Mouse (Mus musculus) liver, embryonic 15.5 days (tissue): Measurements from ENCODE around the gene Syf2. TPM values are rescaled to one million over a fixed set of nuclear protein-coding genes. Genes with fewer than 3 reads are reported as not detected.
A peak's percentile ranks its signal among the peaks of the same experiment; 100 is the strongest.

Experiments used
- ATAC-seq: fragments of 200-750 bp; cut with Nextera tagmentation; 2 replicates; pipeline ENCODE4 v1.8.0; 2017; ENCODE audit warnings: moderate number of reproducible peaks, mild to moderate bottlenecking, moderate library complexity; ENCODE audit not compliant: insufficient read depth
- H3K27ac ChIP-seq: fragments of 300-500 bp; sonication (generic); replicated peaks from 2 replicates; pipeline ENCODE4 v1.5.1; 2015; ENCODE audit warnings: mild to moderate bottlenecking, inconsistent platforms
- H3K27me3 ChIP-seq: fragments of 300-500 bp; sonication (generic); 2 replicates; pipeline ENCODE4 v1.6.1; 2015; ENCODE audit warnings: mild to moderate bottlenecking, inconsistent platforms
- H3K36me3 ChIP-seq: fragments of 300-500 bp; sonication (generic); replicated peaks from 2 replicates; pipeline ENCODE4 v1.6.1; 2015; ENCODE audit warnings: moderate library complexity, mild to moderate bottlenecking, inconsistent platforms
- H3K4me1 ChIP-seq: fragments of 300-500 bp; sonication (generic); replicated peaks from 2 replicates; pipeline ENCODE4 v1.6.1; 2015; ENCODE audit warnings: inconsistent platforms
- H3K4me2 ChIP-seq: fragments of 300-500 bp; sonication (generic); 2 replicates; pipeline ENCODE4 v1.6.1; 2015; ENCODE audit warnings: moderate library complexity, mild to moderate bottlenecking, inconsistent platforms
- H3K4me3 ChIP-seq: fragments of 300-500 bp; sonication (generic); replicated peaks from 2 replicates; pipeline ENCODE4 v1.5.1; 2015; ENCODE audit warnings: mild to moderate bottlenecking, inconsistent platforms
- H3K9ac ChIP-seq: fragments of 300-500 bp; sonication (generic); 2 replicates; pipeline ENCODE4 v1.6.1; 2015; ENCODE audit warnings: moderate library complexity, mild to moderate bottlenecking, inconsistent platforms
- H3K9me3 ChIP-seq: fragments of 300-500 bp; sonication (generic); replicated peaks from 2 replicates; pipeline ENCODE4 v1.6.1; 2016; ENCODE audit warnings: inconsistent platforms
- WGBS: fragments of 180-500 bp; shearing (Covaris S2); methylation state at CpG from one replicate; pipeline ENCODE4 v1.1.7; 2015; ENCODE audit warnings: mixed read lengths; ENCODE audit not compliant: insufficient replicate concordance; 5-methylcytosine and 5-hydroxymethylcytosine counted together
- polyA plus RNA-seq: library from polyadenylated mRNA; unstranded; fragments of >200 nt; fragmentation: Nextera tagmentation; extraction: Ambion mirVana; gene quantifications from 2 replicates; pipeline ENCODE4 v1.2.1, GENCODE M21; 2015

Gene Syf2
- polyA plus RNA-seq, 1 experiment from 2014 or later, result 50.2 TPM

GRCm38 (mm10) chr4:134924019-134924741 lies 6.5 kb upstream of the Syf2 start:
- Histone ChIP-seq H3K36me3 (peaks cover 48% of the 10 kb centered on the region), H3K27me3 (no peaks in the 10 kb centered on the region), H3K4me1 (peaks cover 69% of the 10 kb centered on the region), H3K4me3 (peak overlapping the region; percentile 97), H3K27ac (peak overlapping the region; percentile 98), H3K4me2 (peak overlapping the region; percentile 77), H3K9ac (peak overlapping the region; percentile 99), H3K9me3 (no peaks in the 10 kb centered on the region)
- under 1% methylated on average over 75 of the region's 75 CpGs for WGBS
- peak; percentile 65 for ATAC-seq

GRCm38 (mm10) chr4:134925206-134925605 lies 5.5 kb upstream of the Syf2 start:
- Histone ChIP-seq H3K9me3 (no peaks in the 10 kb centered on the region), H3K4me2 (peak overlapping the region; percentile 77), H3K27ac (peak overlapping the region; percentile 65), H3K9ac (peak overlapping the region; percentile 61), H3K27me3 (no peaks in the 10 kb centered on the region), H3K36me3 (peaks cover 54% of the 10 kb centered on the region), H3K4me3 (peak overlapping the region; percentile 97), H3K4me1 (peaks cover 69% of the 10 kb centered on the region)
- 47% methylated on average over 8 of the region's 8 CpGs for WGBS
- ATAC-seq, result no peak

GRCm38 (mm10) chr4:134927815-134928463 lies 2.8 kb upstream of the Syf2 start:
- H3K9me3 ChIP-seq, result no peaks in the 10 kb centered on the region
- no peak overlapping the region for H3K4me3 ChIP-seq
- H3K4me2 ChIP-seq, result no peak overlapping the region
- H3K4me1 ChIP-seq, result peaks cover 66% of the 10 kb centered on the region
- 67% methylated on average over 5 of the region's 5 CpGs for WGBS
- no peak for ATAC-seq
- H3K27me3 ChIP-seq, result no peaks in the 10 kb centered on the region
- H3K27ac ChIP-seq, result peak overlapping the region; percentile 100
- peaks cover 65% of the 10 kb centered on the region for H3K36me3 ChIP-seq
- no peak overlapping the region for H3K9ac ChIP-seq

- Histone ChIP-seq H3K4me1 (peaks cover 66% of the 10 kb centered on the region), H3K4me2 (0 out of 2 replicates have a peak overlapping the region, but pooled peaks have one; percentile 0), H3K9ac (no peak overlapping the region), H3K27me3 (no peaks in the 10 kb centered on the region), H3K27ac (peak overlapping the region; percentile 100; the same call in 1 of the 2 replicates), H3K4me3 (no peak overlapping the region), H3K9me3 (no peaks in the 10 kb centered on the region), H3K36me3 (peaks cover 70% of the 10 kb centered on the region)
- 65% methylated on average over 1 of the region's 1 CpGs for WGBS
- no peak for ATAC-seq
These were observed 2.2 kb upstream of the Syf2 start for GRCm38 (mm10) chr4:134928464-134928836.

- peak overlapping the region; percentile 100 for H3K27ac ChIP-seq
- peaks cover 66% of the 10 kb centered on the region for H3K4me1 ChIP-seq
- no peak overlapping the region for H3K9ac ChIP-seq
- peaks cover 79% of the 10 kb centered on the region for H3K36me3 ChIP-seq
- 40% methylated on average over 4 of the region's 4 CpGs for WGBS
- H3K9me3 ChIP-seq, result no peaks in the 10 kb centered on the region
- no peak for ATAC-seq
- H3K4me2 ChIP-seq, result peak overlapping the region; percentile 79
- no peaks in the 10 kb centered on the region for H3K27me3 ChIP-seq
- H3K4me3 ChIP-seq, result 0 out of 2 replicates have a peak overlapping the region, but pooled peaks have one; percentile 97
These were observed 1.2 kb upstream of the Syf2 start for GRCm38 (mm10) chr4:134929536-134929935.

- Histone ChIP-seq H3K9me3 (no peaks in the 10 kb centered on the region), H3K27ac (peak overlapping the region; percentile 100), H3K36me3 (peaks cover 79% of the 10 kb centered on the region), H3K4me1 (peaks cover 64% of the 10 kb centered on the region), H3K4me2 (peak overlapping the region; percentile 79), H3K27me3 (no peaks in the 10 kb centered on the region), H3K9ac (peak overlapping the region; percentile 64), H3K4me3 (peak overlapping the region; percentile 97)
- 26% methylated on average over 9 of the region's 9 CpGs for WGBS
- ATAC-seq, result no peak
These were observed 508 bp upstream of the Syf2 start for GRCm38 (mm10) chr4:134930190-134930589.

- H3K4me1 ChIP-seq, result peaks cover 4% of the 10 kb centered on the region
- no peak overlapping the region for H3K4me2 ChIP-seq
- H3K27ac ChIP-seq, result no peak overlapping the region
- no peaks in the 10 kb centered on the region for H3K9me3 ChIP-seq
- H3K36me3 ChIP-seq, result peaks cover 53% of the 10 kb centered on the region
- 74% methylated on average over 17 of the region's 17 CpGs for WGBS
- no peak for ATAC-seq
- H3K9ac ChIP-seq, result no peak overlapping the region
- no peak overlapping the region for H3K4me3 ChIP-seq
- peaks cover 14% of the 10 kb centered on the region; the same call in 1 of the 2 replicates for H3K27me3 ChIP-seq
These were observed 6.8 kb downstream of the Syf2 start for GRCm38 (mm10) chr4:134937240-134938176.

- ATAC-seq, result no peak
- WGBS, result 65% methylated on average over 9 of the region's 9 CpGs
These were observed 9.2 kb downstream of the Syf2 start for GRCm38 (mm10) chr4:134939900-134940299.

GRCm38 (mm10) chr4:134943758-134944538 lies 13.2 kb downstream of the Syf2 start:
- Histone ChIP-seq H3K9me3 (no peaks in the 10 kb centered on the region), H3K36me3 (no peaks in the 10 kb centered on the region), H3K9ac (no peak overlapping the region), H3K27ac (no peak overlapping the region), H3K4me3 (no peak overlapping the region), H3K27me3 (peaks cover 49% of the 10 kb centered on the region), H3K4me2 (no peak overlapping the region), H3K4me1 (peaks cover 8% of the 10 kb centered on the region)
- no peak for ATAC-seq
- 52% methylated on average over 27 of the region's 27 CpGs for WGBS

More at GRCm38 (mm10) chr4:134939900-134940299, 9.2 kb downstream of the Syf2 start:
- Histone ChIP-seq H3K27me3 (peaks cover 38% of the 10 kb centered on the region), H3K4me1 (no peaks in the 10 kb centered on the region), H3K9ac (no peak overlapping the region), H3K4me3 (no peak overlapping the region), H3K4me2 (no peak overlapping the region), H3K27ac (no peak overlapping the region), H3K36me3 (peaks cover 29% of the 10 kb centered on the region), H3K9me3 (no peaks in the 10 kb centered on the region)

GRCm38 (mm10) chr4:134946024-134946744 lies 15.5 kb downstream of the Syf2 start:
- Histone ChIP-seq H3K27ac (no peak overlapping the region), H3K4me1 (peaks cover 8% of the 10 kb centered on the region), H3K4me2 (peak overlapping the region; percentile 60), H3K9ac (no peak overlapping the region), H3K36me3 (no peaks in the 10 kb centered on the region), H3K9me3 (no peaks in the 10 kb centered on the region), H3K27me3 (peaks cover 44% of the 10 kb centered on the region), H3K4me3 (peak overlapping the region; percentile 26; the same call in 1 of the 2 replicates)
- peak; percentile 52; the same call in 1 of the 2 replicates for ATAC-seq
- 8% methylated on average over 17 of the region's 17 CpGs for WGBS
